Mouse (Mus musculus) midbrain, embryonic 12.5 days (tissue): ENCODE measurements around the gene Aldh1a2. TPM values are rescaled to one million over a fixed set of nuclear protein-coding genes. Genes with fewer than 3 reads are reported as not detected.

Source experiments
- ATAC-seq: fragments of 200-750 bp; cut with Nextera tagmentation; 2 replicates; pipeline ENCODE4 v1.8.0; 2017; ENCODE audit warnings: low read depth, moderate TSS enrichment, moderate library complexity; ENCODE audit not compliant: low FRiP score
- H3K27ac ChIP-seq: fragments of 300-500 bp; sonication (generic); replicated peaks from 2 replicates; pipeline ENCODE4 v1.5.1; 2016; ENCODE audit warnings: mild to moderate bottlenecking
- H3K27me3 ChIP-seq: fragments of 300-500 bp; sonication (generic); 2 replicates; pipeline ENCODE4 v1.6.1; 2016; ENCODE audit warnings: mild to moderate bottlenecking
- H3K36me3 ChIP-seq: fragments of 300-500 bp; sonication (generic); 2 replicates; pipeline ENCODE4 v1.6.1; 2016
- H3K4me1 ChIP-seq: fragments of 300-500 bp; sonication (generic); 2 replicates; pipeline ENCODE4 v1.6.1; 2016
- H3K4me2 ChIP-seq: fragments of 300-500 bp; sonication (generic); replicated peaks from 2 replicates; pipeline ENCODE4 v1.6.1; 2016; ENCODE audit warnings: mild to moderate bottlenecking, moderate library complexity
- H3K4me3 ChIP-seq: fragments of 300-500 bp; sonication (generic); 2 replicates; pipeline ENCODE4 v1.5.1; 2016; ENCODE audit warnings: mild to moderate bottlenecking
- H3K9ac ChIP-seq: fragments of 300-500 bp; sonication (generic); replicated peaks from 2 replicates; pipeline ENCODE4 v1.6.1; 2016; ENCODE audit warnings: mild to moderate bottlenecking, moderate library complexity
- H3K9me3 ChIP-seq: fragments of 300-500 bp; sonication (generic); 2 replicates; pipeline ENCODE4 v1.6.1; 2016; ENCODE audit warnings: mild to moderate bottlenecking
- WGBS: fragments of 180-500 bp; shearing (Covaris S2); methylation state at CpG from one replicate; pipeline ENCODE4 v1.1.7; 2016; 5-methylcytosine and 5-hydroxymethylcytosine counted together
- polyA plus RNA-seq: library from polyadenylated mRNA; unstranded; fragments of >200 nt; fragmentation: Nextera tagmentation; extraction: Ambion mirVana; gene quantifications from 2 replicates; pipeline ENCODE4 v1.2.1, GENCODE M21; 2016

Gene Aldh1a2
- polyA plus RNA-seq, 1 experiment from 2014 or later: 3.4 TPM

DNA sequence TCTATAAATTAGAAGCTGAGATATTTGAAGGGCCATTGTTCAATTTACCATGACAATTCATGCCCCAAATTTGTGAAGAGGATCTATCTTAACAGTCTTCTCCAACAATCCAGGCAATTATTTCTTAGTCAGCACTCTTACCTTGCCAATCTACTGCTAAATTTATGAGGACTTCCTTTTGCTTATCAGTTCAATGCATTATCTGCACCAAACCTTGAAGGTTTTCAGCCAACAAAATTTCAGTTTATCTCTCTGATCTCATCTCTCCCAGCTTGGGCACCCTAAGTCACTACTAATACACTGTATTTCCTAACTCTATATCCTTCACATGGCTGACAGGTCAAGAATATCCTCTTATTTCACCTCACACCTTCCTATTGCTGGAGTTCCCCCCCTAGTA is 30.3 kb upstream of the Aldh1a2 start:
- H3K9me3 ChIP-seq: no peaks in the 10 kb centered on the region
- no peaks in the 10 kb centered on the region for H3K27me3 ChIP-seq
- H3K27ac ChIP-seq: no peak overlapping the region
- H3K4me1 ChIP-seq: no peaks in the 10 kb centered on the region
- H3K9ac ChIP-seq: no peak overlapping the region
- ATAC-seq: no peak
- H3K36me3 ChIP-seq: no peaks in the 10 kb centered on the region
- no peak overlapping the region for H3K4me2 ChIP-seq
- H3K4me3 ChIP-seq: no peak overlapping the region

DNA sequence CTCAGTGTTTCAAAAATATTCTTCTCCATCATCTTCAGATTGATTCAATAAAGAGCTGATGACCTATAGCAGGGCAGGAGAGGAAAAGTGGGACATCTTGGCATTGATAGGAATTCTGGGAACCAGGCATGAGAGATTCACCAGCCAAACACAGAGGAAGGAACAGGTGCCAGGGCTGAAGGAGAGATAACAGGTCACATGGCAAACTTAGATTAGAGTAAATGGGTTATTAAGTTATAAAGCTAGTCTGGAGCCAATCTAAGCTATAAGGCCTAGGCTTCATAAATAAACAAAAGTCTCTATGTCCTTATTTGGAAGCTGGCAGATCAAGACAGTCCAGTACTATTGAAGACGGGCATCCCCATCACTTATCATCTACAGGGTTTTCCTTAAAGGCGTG is 29.8 kb upstream of the Aldh1a2 start:
- no peak overlapping the region for H3K4me3 ChIP-seq
- H3K9ac ChIP-seq: no peak overlapping the region
- no peaks in the 10 kb centered on the region for H3K9me3 ChIP-seq
- H3K4me2 ChIP-seq: no peak overlapping the region
- 89% methylated on average over 2 of the region's 2 CpGs for WGBS
- H3K36me3 ChIP-seq: no peaks in the 10 kb centered on the region
- no peaks in the 10 kb centered on the region for H3K27me3 ChIP-seq
- H3K4me1 ChIP-seq: no peaks in the 10 kb centered on the region
- H3K27ac ChIP-seq: no peak overlapping the region
- ATAC-seq: no peak

DNA sequence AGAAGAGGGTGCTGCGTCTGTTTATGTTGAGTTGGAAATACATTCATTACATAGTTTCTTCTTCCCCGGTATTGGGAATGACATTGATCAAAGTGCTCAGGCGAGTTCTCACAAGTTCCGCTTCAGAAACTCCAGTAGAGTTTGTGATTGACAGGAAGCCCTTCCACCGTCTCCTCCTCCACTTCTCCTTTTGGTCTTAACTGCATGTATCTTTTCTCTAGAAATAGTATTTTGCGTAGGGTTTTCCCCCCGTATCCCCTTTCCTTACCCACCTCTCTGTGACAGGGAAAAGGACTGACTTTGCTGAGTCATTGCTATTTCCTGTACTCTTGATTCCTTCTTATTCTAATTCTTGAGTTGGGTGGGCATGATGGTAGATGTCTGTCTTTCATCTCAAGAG is 28.2 kb upstream of the Aldh1a2 start:
- Histone ChIP-seq H3K27me3 (no peaks in the 10 kb centered on the region), H3K4me3 (no peak overlapping the region), H3K27ac (no peak overlapping the region), H3K9ac (no peak overlapping the region), H3K4me1 (no peaks in the 10 kb centered on the region), H3K4me2 (no peak overlapping the region), H3K36me3 (no peaks in the 10 kb centered on the region), H3K9me3 (no peaks in the 10 kb centered on the region)
- ATAC-seq: no peak
- 90% methylated on average over 7 of the region's 7 CpGs for WGBS

DNA sequence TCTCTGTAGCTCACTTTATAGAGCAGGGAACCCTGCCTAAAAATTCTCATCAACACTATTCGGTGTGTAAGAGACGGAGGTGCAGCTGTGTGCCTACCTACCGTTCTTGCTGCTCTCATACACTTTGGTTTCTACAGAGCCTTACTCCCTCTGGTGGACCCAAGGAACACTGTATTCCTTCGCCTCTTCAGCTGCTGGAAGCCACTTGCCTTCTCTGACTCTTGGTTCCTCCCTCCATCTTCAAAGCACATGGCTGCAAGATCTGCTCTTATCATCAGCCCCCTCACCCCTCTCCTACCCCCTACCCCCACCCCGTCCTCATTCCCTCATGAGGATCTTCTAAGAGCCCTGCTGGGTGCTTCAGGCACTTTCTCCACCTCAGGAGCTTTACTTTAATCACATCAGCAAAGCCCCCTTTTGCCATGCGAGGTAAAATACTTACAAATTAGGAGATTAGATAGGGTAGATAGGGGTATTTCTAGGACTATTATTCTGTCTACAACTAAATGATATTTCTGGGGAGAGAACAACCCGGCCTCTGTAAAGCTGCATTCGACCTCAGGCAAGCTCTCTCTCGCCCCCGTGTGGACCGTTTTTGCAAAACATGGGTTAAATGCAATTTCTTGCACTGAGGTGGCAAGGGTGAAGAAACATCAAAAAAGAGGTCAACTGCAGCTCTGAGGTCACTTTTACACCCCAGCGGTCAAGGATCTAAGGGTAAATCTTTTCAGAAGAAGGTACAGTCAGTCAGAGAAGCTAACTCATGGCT is 26.8 kb upstream of the Aldh1a2 start:
- Histone ChIP-seq H3K4me2 (peak overlapping the region; percentile 46), H3K4me3 (no peak overlapping the region), H3K4me1 (no peaks in the 10 kb centered on the region), H3K27me3 (no peaks in the 10 kb centered on the region), H3K27ac (no peak overlapping the region), H3K36me3 (no peaks in the 10 kb centered on the region), H3K9me3 (no peaks in the 10 kb centered on the region), H3K9ac (no peak overlapping the region)
- 17% methylated on average over 12 of the region's 12 CpGs for WGBS
- ATAC-seq: peak; percentile 58; the same call in 1 of the 2 replicates

DNA sequence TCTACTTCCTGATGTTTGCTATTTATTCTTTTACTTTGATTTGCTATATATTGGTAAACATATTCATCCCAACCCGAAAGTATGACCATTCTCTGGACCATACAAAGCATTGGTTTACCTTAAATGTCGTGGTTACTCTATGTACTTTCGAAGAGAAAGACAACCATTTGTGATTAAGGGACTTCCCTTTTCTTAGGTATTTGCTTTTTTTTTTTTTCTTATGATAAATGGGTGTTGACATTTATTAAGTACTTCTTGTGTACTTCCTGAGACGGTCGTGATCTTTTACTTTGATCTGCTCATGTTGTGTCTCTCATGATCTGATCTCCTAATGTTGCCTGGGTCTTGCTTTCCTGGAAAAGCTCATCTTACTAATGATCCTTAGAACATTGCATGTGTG is 16.8 kb upstream of the Aldh1a2 start:
- no peaks in the 10 kb centered on the region for H3K27me3 ChIP-seq
- H3K9ac ChIP-seq: no peak overlapping the region
- no peak for ATAC-seq
- no peak overlapping the region for H3K4me2 ChIP-seq
- H3K27ac ChIP-seq: no peak overlapping the region
- no peaks in the 10 kb centered on the region for H3K36me3 ChIP-seq
- no peak overlapping the region for H3K4me3 ChIP-seq
- H3K9me3 ChIP-seq: no peaks in the 10 kb centered on the region
- WGBS: 88% methylated on average over 5 of the region's 5 CpGs
- H3K4me1 ChIP-seq: no peaks in the 10 kb centered on the region

DNA sequence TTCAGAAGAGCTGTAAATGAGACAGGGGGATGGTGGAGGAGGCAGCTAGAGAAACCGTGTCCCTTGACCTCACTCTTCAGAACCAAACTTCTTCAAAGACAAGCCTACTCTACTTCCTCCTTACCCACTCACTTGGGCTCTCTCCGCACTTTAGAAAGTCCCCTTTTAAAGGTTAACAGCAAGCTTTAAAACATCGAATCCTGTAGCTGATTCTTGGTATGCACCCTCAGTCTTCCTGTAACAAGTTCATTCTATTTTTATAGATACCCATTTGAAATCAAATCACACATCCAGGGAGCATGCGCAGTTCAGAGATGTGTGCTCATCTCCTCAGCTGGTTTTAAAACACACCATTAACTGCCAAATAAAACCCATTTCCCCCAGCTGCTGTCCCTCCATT is 13.3 kb upstream of the Aldh1a2 start:
- WGBS: 82% methylated on average over 4 of the region's 4 CpGs
- H3K4me1 ChIP-seq: no peaks in the 10 kb centered on the region

DNA sequence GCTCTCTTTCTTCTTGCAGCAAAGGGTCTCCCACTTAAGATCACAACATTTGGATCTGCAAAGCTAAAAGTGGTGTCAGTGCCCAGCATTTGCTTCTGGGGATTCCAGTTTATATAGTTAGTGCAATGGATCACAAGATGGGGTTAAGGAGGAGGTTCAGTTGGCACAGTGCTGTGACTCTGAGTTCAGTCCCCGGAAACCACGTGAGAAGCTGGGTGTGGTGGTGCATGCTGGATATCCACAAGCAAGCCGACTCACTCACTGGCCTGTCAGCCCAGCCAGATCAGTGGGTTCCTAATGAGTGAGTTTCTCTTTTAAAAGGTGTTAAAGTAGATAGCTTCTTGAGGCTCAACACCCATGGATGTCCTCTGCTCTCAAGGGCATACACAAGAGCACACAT is 6.3 kb upstream of the Aldh1a2 start:
- Histone ChIP-seq H3K9ac (no peak overlapping the region), H3K4me1 (no peaks in the 10 kb centered on the region), H3K9me3 (no peaks in the 10 kb centered on the region), H3K4me3 (no peak overlapping the region), H3K36me3 (no peaks in the 10 kb centered on the region), H3K4me2 (no peak overlapping the region), H3K27ac (no peak overlapping the region), H3K27me3 (peaks cover 22% of the 10 kb centered on the region)
- ATAC-seq: no peak
- 75% methylated on average over 3 of the region's 3 CpGs for WGBS

More for the DNA sequence above, 13.3 kb upstream of the Aldh1a2 start:
- H3K4me2 ChIP-seq: no peak overlapping the region
- no peak for ATAC-seq
- H3K27ac ChIP-seq: no peak overlapping the region
- H3K9ac ChIP-seq: no peak overlapping the region
- H3K4me3 ChIP-seq: no peak overlapping the region
- no peaks in the 10 kb centered on the region for H3K9me3 ChIP-seq
- H3K27me3 ChIP-seq: no peaks in the 10 kb centered on the region
- no peaks in the 10 kb centered on the region for H3K36me3 ChIP-seq

DNA sequence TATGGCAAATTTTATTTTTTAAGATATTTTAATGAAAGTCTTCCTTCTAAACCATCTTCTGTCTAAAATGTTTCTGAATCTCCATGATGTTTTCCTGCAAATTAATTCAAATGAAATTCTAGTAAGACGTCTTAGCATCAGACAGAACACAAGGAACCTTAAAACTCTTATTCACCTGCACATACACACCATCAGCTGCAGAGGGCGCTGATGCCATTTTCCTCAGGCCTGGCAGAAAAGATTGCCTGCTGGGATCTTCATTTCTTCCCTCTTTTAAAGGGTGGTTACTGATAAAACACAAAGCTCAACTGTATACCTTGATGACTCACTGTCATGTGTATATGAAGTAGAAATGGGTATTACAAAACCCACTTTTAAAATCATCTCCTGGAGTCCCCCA is 4.7 kb upstream of the Aldh1a2 start:
- Histone ChIP-seq H3K4me2 (no peak overlapping the region), H3K4me1 (peaks cover 8% of the 10 kb centered on the region), H3K4me3 (no peak overlapping the region), H3K9me3 (no peaks in the 10 kb centered on the region), H3K27me3 (peaks cover 38% of the 10 kb centered on the region), H3K36me3 (no peaks in the 10 kb centered on the region), H3K9ac (no peak overlapping the region), H3K27ac (no peak overlapping the region)
- WGBS: 10% methylated on average over 2 of the region's 2 CpGs
- ATAC-seq: no peak

DNA sequence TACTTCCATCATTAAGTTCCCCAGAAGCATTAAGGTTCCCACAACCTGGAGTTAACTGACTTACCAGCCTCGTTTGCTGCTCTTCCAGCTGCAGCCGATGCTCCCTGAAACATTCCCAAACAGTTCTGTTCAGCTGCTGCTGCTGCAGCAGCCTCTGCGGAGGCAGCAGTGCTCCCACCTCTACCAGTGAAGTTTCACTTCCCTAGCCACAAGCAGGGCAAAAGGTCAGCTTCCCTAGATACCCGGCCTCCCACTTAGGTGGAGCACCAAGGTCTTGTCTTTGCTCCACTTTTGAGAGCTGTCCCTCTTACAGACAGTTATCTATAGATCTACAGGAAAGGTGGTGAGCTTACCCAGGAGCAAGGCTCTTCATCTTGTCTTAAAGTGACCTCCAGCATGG is 2.0 kb upstream of the Aldh1a2 start:
- H3K36me3 ChIP-seq: no peaks in the 10 kb centered on the region
- ATAC-seq: no peak
- H3K4me2 ChIP-seq: no peak overlapping the region
- WGBS: 51% methylated on average over 4 of the region's 4 CpGs
- H3K9ac ChIP-seq: no peak overlapping the region
- H3K4me3 ChIP-seq: no peak overlapping the region
- no peak overlapping the region for H3K27ac ChIP-seq
- peaks cover 17% of the 10 kb centered on the region for H3K4me1 ChIP-seq
- no peaks in the 10 kb centered on the region for H3K9me3 ChIP-seq
- H3K27me3 ChIP-seq: peaks cover 58% of the 10 kb centered on the region

DNA sequence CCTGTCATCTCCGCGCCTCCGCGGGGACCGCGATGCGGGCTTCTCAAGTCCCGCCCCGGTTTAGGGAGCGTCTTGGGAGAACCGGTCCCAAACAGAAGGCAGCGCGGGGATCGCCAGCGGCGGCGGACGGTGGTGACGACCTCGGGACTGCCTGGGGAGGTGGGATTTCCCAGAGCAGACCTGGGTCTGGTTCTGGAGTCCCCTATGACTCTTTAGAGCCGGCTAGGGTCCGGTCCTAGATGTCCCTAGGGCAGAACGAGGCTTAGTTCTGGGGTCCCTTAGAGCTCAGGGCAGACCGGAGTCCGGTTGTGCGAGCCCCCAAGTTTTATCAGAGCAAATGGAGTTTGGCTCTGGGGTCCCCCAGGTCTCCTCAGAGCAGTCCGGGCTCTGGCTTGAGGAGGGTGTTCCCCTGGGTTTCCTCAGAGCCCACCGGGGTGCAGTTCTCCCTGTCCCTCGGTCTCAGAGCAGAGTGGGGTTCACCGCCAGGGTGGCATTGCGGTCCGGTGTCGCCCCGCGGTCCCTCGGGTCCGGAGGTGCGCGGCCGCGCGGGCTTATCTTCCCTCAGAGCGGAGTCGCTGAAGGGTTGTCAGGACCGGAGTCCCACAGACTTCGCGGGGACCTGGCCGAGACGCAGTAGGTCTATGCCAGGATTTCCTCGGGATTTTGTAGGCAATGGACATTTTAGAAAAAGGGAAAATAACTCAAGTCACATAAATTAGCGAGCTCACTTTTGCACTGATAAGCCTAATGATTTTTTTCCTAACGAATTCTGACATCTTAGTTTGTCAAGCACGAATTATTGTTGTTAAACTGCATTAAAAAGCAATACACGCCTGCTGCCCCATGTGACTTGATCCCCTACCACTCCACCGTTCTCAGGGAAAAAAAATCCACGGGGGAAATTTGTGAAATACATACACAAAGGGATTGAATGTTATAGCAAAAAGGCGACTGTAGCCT is 727 bp downstream of the Aldh1a2 start:
- WGBS: 1% methylated on average over 57 of the region's 57 CpGs
- peak; percentile 30; the same call in 1 of the 2 replicates for ATAC-seq
- Histone ChIP-seq H3K4me1 (peaks cover 17% of the 10 kb centered on the region), H3K9ac (peak overlapping the region; percentile 49; the same call in 1 of the 2 replicates), H3K4me3 (peak overlapping the region; percentile 47), H3K36me3 (no peaks in the 10 kb centered on the region), H3K27me3 (peaks cover 61% of the 10 kb centered on the region), H3K4me2 (peak overlapping the region; percentile 60), H3K27ac (no peak overlapping the region), H3K9me3 (no peaks in the 10 kb centered on the region)

DNA sequence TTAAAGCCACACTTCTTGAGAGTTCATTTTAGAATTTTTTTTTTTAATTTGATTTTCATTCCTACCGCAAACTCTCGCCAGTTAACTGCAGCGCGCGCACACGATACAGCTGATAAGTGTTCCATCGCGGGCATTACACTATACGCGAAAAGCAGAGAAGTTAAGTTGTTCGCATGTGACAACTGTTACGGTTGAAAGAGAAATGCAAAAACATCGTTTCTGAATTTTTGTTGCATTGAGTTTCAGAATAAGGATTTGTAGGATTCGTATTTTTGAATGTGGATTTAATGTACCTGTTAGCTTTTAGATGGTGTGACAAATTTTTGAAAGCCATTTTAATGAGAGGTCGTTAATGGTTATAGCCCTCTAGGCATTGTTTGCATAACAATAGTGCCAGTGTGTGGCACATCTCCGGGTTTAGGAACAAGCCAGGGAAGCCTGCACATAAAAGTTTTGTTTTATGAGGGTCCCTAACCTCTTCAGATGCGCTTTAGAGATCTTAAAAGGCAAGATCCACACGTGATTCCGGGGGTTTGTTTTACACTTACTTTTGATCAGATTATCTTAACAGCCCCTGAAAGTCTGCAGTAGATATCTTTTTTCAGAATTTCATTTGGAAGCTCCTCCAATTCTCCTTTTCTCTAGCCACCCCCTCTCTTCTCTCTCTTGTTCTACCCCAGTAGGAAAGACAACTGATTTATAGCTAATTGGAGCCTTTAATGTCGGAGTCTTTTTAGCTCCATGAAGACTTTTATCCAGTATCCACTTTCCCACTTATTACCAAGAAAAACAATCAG is 1.6 kb downstream of the Aldh1a2 start:
- Histone ChIP-seq H3K27ac (no peak overlapping the region), H3K27me3 (peaks cover 61% of the 10 kb centered on the region), H3K9ac (no peak overlapping the region), H3K4me1 (peaks cover 17% of the 10 kb centered on the region), H3K4me3 (no peak overlapping the region), H3K9me3 (no peaks in the 10 kb centered on the region), H3K36me3 (no peaks in the 10 kb centered on the region), H3K4me2 (0 out of 2 replicates have a peak overlapping the region, but pooled peaks have one; percentile 60)
- 2% methylated on average over 20 of the region's 20 CpGs for WGBS
- ATAC-seq: no peak

DNA sequence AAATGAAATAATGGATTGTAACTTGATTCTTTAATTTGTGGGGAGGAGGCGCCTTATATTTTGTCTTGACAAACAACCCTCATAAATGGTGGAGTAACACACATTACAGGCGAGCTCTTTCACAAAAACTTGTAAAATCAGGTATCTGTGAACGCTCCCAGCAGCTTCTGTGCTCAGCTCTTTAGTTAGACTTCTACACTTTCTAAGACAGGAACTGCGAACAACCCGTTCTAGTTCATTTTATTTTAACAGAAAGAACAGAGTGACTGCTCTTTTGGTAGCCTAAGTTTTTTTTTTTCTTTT is 2.2 kb downstream of the Aldh1a2 start:
- H3K4me2 ChIP-seq: no peak overlapping the region
- peaks cover 61% of the 10 kb centered on the region for H3K27me3 ChIP-seq
- H3K4me3 ChIP-seq: no peak overlapping the region
- H3K9me3 ChIP-seq: no peaks in the 10 kb centered on the region
- peaks cover 17% of the 10 kb centered on the region for H3K4me1 ChIP-seq
- 21% methylated on average over 5 of the region's 5 CpGs for WGBS
- no peak for ATAC-seq
- H3K9ac ChIP-seq: no peak overlapping the region
- no peak overlapping the region for H3K27ac ChIP-seq
- H3K36me3 ChIP-seq: no peaks in the 10 kb centered on the region
